ENCODE assay signal across 28 mouse cellular contexts in genomic region chr2:105263219-105263618, GRCm38 (mm10). TPM values are rescaled to one million over a fixed set of nuclear protein-coding genes. Genes with fewer than 3 reads are reported as not detected.
DNase-seq lines count a peak whose midpoint lies in the region; ATAC-seq lines count a peak whose summit lies in the region.
"Had no signal": no experiment of that assay in that cellular context is flagged by ENCODE, and none has a peak within 500 bp of the region (broad histone marks: within the 10 kb centered on the region; RNA-seq: fewer than 3 reads in every experiment).

No protein-coding gene starts in this region.

- H3K9ac ChIP-seq in embryonic facial prominence, embryonic 14.5 days (ENCODE audit: low read depth, low read length), result no peak overlapping the region
- no peak overlapping the region for H3K9ac ChIP-seq in midbrain, embryonic 14.5 days (replicated peaks; ENCODE audit: low read length)
- H3K9ac ChIP-seq: embryonic facial prominence, embryonic 12.5 days; forebrain, embryonic 13.5 days; heart, embryonic 15.5 days; hindbrain, embryonic 13.5 days; intestine, embryonic 15.5 days had no signal

- 36% methylated on average over 2 of the region's 2 CpGs for WGBS in embryonic facial prominence, embryonic 14.5 days
- WGBS in embryonic facial prominence, embryonic 10.5 days, result 35% methylated on average over 2 of the region's 2 CpGs
- WGBS in midbrain, embryonic 14.5 days, result 24% methylated on average over 2 of the region's 2 CpGs

- no peak overlapping the region for H3K27ac ChIP-seq in embryonic facial prominence, embryonic 14.5 days (replicated peaks; ENCODE audit: low read depth, low read length)
- H3K27ac ChIP-seq in embryonic facial prominence, embryonic 10.5 days (replicated peaks), result no peak overlapping the region
- no peak overlapping the region for H3K27ac ChIP-seq in midbrain, embryonic 14.5 days (replicated peaks; ENCODE audit: low read depth, low read length)
- H3K27ac ChIP-seq: embryonic facial prominence, embryonic 12.5 days; forebrain, embryonic 10.5 days; forebrain, embryonic 13.5 days; heart, embryonic 15.5 days; hindbrain, embryonic 10.5 days; hindbrain, embryonic 13.5 days; intestine, embryonic 15.5 days had no signal

- no peak overlapping the region for H3K4me3 ChIP-seq in embryonic facial prominence, embryonic 14.5 days (ENCODE audit: low read depth, low read length)
- H3K4me3 ChIP-seq in embryonic facial prominence, embryonic 10.5 days, result no peak overlapping the region
- no peak overlapping the region for H3K4me3 ChIP-seq in midbrain, embryonic 14.5 days (replicated peaks; ENCODE audit: low read depth, low read length)
- H3K4me3 ChIP-seq: embryonic facial prominence, embryonic 12.5 days; forebrain, embryonic 10.5 days; forebrain, embryonic 13.5 days; heart, embryonic 15.5 days; hindbrain, embryonic 10.5 days; hindbrain, embryonic 13.5 days; intestine, embryonic 15.5 days had no signal

- no peaks in the 10 kb centered on the region for H3K9me3 ChIP-seq in embryonic facial prominence, embryonic 14.5 days (ENCODE audit: control insufficient read depth, low read length)
- no peaks in the 10 kb centered on the region for H3K9me3 ChIP-seq in embryonic facial prominence, embryonic 10.5 days
- H3K9me3 ChIP-seq in midbrain, embryonic 14.5 days (ENCODE audit: control insufficient read depth, low read length), result no peaks in the 10 kb centered on the region
- H3K9me3 ChIP-seq: embryonic facial prominence, embryonic 12.5 days; forebrain, embryonic 10.5 days; forebrain, embryonic 13.5 days; G1E; heart, embryonic 15.5 days; hindbrain, embryonic 10.5 days; hindbrain, embryonic 13.5 days; intestine, embryonic 15.5 days had no signal

- no peak for ATAC-seq in embryonic facial prominence, embryonic 14.5 days (ENCODE audit: low read depth)
- no peak for ATAC-seq in erythroblast, adult 5-6 weeks (replicated peaks; ENCODE audit: low FRiP score, poor library complexity, severe bottlenecking)
- ATAC-seq in midbrain, embryonic 14.5 days (ENCODE audit: low FRiP score, low TSS enrichment), result no peak
- ATAC-seq: forebrain, embryonic 13.5 days; forebrain, embryonic 16.5 days; hindbrain, embryonic 16.5 days; intestine, embryonic 15.5 days had no signal

- H3K27me3 ChIP-seq in embryonic facial prominence, embryonic 14.5 days (replicated peaks; ENCODE audit: control insufficient read depth, insufficient read depth, low read length), result no peaks in the 10 kb centered on the region
- H3K27me3 ChIP-seq in embryonic facial prominence, embryonic 10.5 days (replicated peaks; ENCODE audit: low read depth, poor library complexity, severe bottlenecking), result no peaks in the 10 kb centered on the region
- H3K27me3 ChIP-seq in midbrain, embryonic 14.5 days (ENCODE audit: control insufficient read depth, insufficient read depth, low read length), result no peaks in the 10 kb centered on the region
- H3K27me3 ChIP-seq: embryonic facial prominence, embryonic 12.5 days; heart, embryonic 15.5 days; intestine, embryonic 15.5 days had no signal

- no peak overlapping the region for H3K4me2 ChIP-seq in embryonic facial prominence, embryonic 14.5 days (ENCODE audit: low read depth, low read length)
- no peak overlapping the region for H3K4me2 ChIP-seq in midbrain, embryonic 14.5 days (ENCODE audit: low read length)
- H3K4me2 ChIP-seq: embryonic facial prominence, embryonic 12.5 days; forebrain, embryonic 13.5 days; heart, embryonic 11.5 days; heart, embryonic 15.5 days; hindbrain, embryonic 13.5 days; intestine, embryonic 15.5 days had no signal

- H3K36me3 ChIP-seq in embryonic facial prominence, embryonic 14.5 days (ENCODE audit: control insufficient read depth, insufficient read depth, low read length), result no peaks in the 10 kb centered on the region
- H3K36me3 ChIP-seq in embryonic facial prominence, embryonic 10.5 days (replicated peaks), result no peaks in the 10 kb centered on the region
- no peaks in the 10 kb centered on the region for H3K36me3 ChIP-seq in midbrain, embryonic 14.5 days (ENCODE audit: control insufficient read depth, insufficient read depth, low read length)
- H3K36me3 ChIP-seq: embryonic facial prominence, embryonic 12.5 days; forebrain, embryonic 10.5 days; G1E; heart, embryonic 15.5 days; hindbrain, embryonic 10.5 days; hindbrain, embryonic 13.5 days; intestine, embryonic 15.5 days had no signal

- DNase-seq in embryonic facial prominence, embryonic 14.5 days (ENCODE audit: low spot score), result peak; percentile 4
- DNase-seq in embryonic facial prominence, embryonic 10.5 days (ENCODE audit: low spot score), result no peak
- peak; percentile 62 for DNase-seq in ES-CJ7 (ENCODE audit: low read depth, low spot score)
- peak; percentile 58 for DNase-seq in R1 (ENCODE audit: low read depth, low spot score)
- DNase-seq in cerebellum, postnatal 25 days, result no peak
- DNase-seq in midbrain, embryonic 14.5 days, result no peak
- DNase-seq: adrenal gland, adult 2 months; adrenal gland, postnatal 14 days; cerebellum, adult 11-12 months; cerebellum, adult 8-10 months; cerebellum, postnatal 10 days; gastrocnemius, postnatal 10 days; gastrocnemius, postnatal 36 days; heart, postnatal 10 days; heart, postnatal 36 days; kidney, adult 11 months had no signal

- H3K4me1 ChIP-seq in embryonic facial prominence, embryonic 14.5 days (ENCODE audit: control insufficient read depth, insufficient read depth, low read length), result no peaks in the 10 kb centered on the region
- H3K4me1 ChIP-seq in embryonic facial prominence, embryonic 10.5 days, result no peaks in the 10 kb centered on the region
- H3K4me1 ChIP-seq in midbrain, embryonic 14.5 days (ENCODE audit: control insufficient read depth, insufficient read depth, low read length), result no peaks in the 10 kb centered on the region
- H3K4me1 ChIP-seq: embryonic facial prominence, embryonic 12.5 days; heart, embryonic 15.5 days; hindbrain, embryonic 10.5 days; hindbrain, embryonic 13.5 days; intestine, embryonic 15.5 days had no signal

RNA-seq across cellular contexts. Expression of gene Them7, which starts 39.1 kb away (rescaled TPM):
- polyA plus RNA-seq in embryonic facial prominence, embryonic 14.5 days (2014; fragmentation: Nextera tagmentation; extraction: Ambion mirVana), result 0.21 and 0.35 TPM in 2 replicates
- 0.37 and 0.57 TPM in 2 replicates for polyA plus RNA-seq in embryonic facial prominence, embryonic 10.5 days (2016; fragmentation: Nextera tagmentation; extraction: Ambion mirVana)
- 2.9 TPM in 1 of 2 replicates, not detected in the other for total RNA-seq in erythroblast, adult 5-6 weeks (2015; ENCODE audit: low replicate concordance)
- not detected in 2 replicates for total RNA-seq in erythroblast, adult 5-6 weeks (2017; ENCODE audit: low replicate concordance)
- not detected in 2 replicates for polyA plus RNA-seq in midbrain, embryonic 14.5 days (2014; fragmentation: Nextera tagmentation; extraction: Ambion mirVana)
- total RNA-seq: G1E; gastrocnemius, postnatal 10 days; gastrocnemius, postnatal 36 days had no signal
- polyA plus RNA-seq: forebrain, embryonic 13.5 days; forebrain, embryonic 16.5 days; G1E had no signal

Comparison
In these comparisons a context has a peak if more than half of its experiments do, and no peak if none do; other contexts are left out.
1. DNase-seq: peak in embryonic facial prominence, embryonic 14.5 days (single experiment), ES-CJ7 (single experiment) and R1 (single experiment); none in embryonic facial prominence, embryonic 10.5 days (single experiment), cerebellum, postnatal 25 days (0 of 2) and midbrain, embryonic 14.5 days (single experiment).